Mouse (Mus musculus) adrenal gland, adult 2 months (tissue): ENCODE data around the gene Ifnar2. TPM values are rescaled to one million over a fixed set of nuclear protein-coding genes. Genes with fewer than 3 reads are reported as not detected.
"Not testable (repeated sequence)": the region's sequence is repeated elsewhere in the genome, so short reads cannot be mapped to it uniquely, and the experiment has no call there.

Experiments used
- DNase-seq: peaks from one replicate; pipeline ENCODE4 v3.0.0; 2021
- polyA plus RNA-seq: library from polyadenylated mRNA; depleted of rRNA; stranded (reverse); fragments of >200 nt; gene quantifications from 2 replicates; pipeline ENCODE4 v1.2.3, GENCODE M21; 2012
- total RNA-seq, 2 experiments: library from RNA; stranded (reverse); gene quantifications; 2 replicates each; pipeline ENCODE4 v1.2.3; 2021

Gene Ifnar2
- total and polyA plus RNA-seq, 3 experiments = 112 to 282 (median 134) TPM

- peak; percentile 40 for DNase-seq
Observed at GRCm38 (mm10) chr16:91427461-91427860, 54.9 kb downstream of the Ifnar2 start.

- peak; percentile 70 for DNase-seq
Observed at GRCm38 (mm10) chr16:91428259-91428865, 55.8 kb downstream of the Ifnar2 start.

GRCm38 (mm10) chr16:91432720-91433328 is 60.2 kb downstream of the Ifnar2 start:
- DNase-seq = no peak

GRCm38 (mm10) chr16:91433329-91433933 is 60.8 kb downstream of the Ifnar2 start:
- DNase-seq = no peak

- DNase-seq = no peak
Observed at GRCm38 (mm10) chr16:91434119-91434518, 61.5 kb downstream of the Ifnar2 start.

- DNase-seq = no peak
Observed at GRCm38 (mm10) chr16:91438081-91438480, 65.5 kb downstream of the Ifnar2 start.

GRCm38 (mm10) chr16:91438599-91438998 is 66.0 kb downstream of the Ifnar2 start:
- not testable (repeated sequence) for DNase-seq

GRCm38 (mm10) chr16:91441366-91441765 is 68.8 kb downstream of the Ifnar2 start:
- peak; percentile 78 for DNase-seq

- no peak for DNase-seq
Observed at GRCm38 (mm10) chr16:91441811-91442240, 69.2 kb downstream of the Ifnar2 start.

- DNase-seq = no peak
Observed at GRCm38 (mm10) chr16:91442446-91442845, 69.9 kb downstream of the Ifnar2 start.

- DNase-seq = no peak
Observed at GRCm38 (mm10) chr16:91443211-91443611, 70.6 kb downstream of the Ifnar2 start.

GRCm38 (mm10) chr16:91444847-91445246 is 72.3 kb downstream of the Ifnar2 start:
- no peak for DNase-seq

GRCm38 (mm10) chr16:91445566-91445965 is 73.0 kb downstream of the Ifnar2 start:
- no peak for DNase-seq

- DNase-seq = no peak
Observed at GRCm38 (mm10) chr16:91446778-91447511, 74.4 kb downstream of the Ifnar2 start.

GRCm38 (mm10) chr16:91447512-91447900 is 74.9 kb downstream of the Ifnar2 start:
- no peak for DNase-seq

GRCm38 (mm10) chr16:91448088-91448487 is 75.5 kb downstream of the Ifnar2 start:
- DNase-seq = no peak

GRCm38 (mm10) chr16:91448895-91449294 is 76.3 kb downstream of the Ifnar2 start:
- DNase-seq = no peak

- no peak for DNase-seq
Observed at GRCm38 (mm10) chr16:91450137-91451064, 77.8 kb downstream of the Ifnar2 start.

GRCm38 (mm10) chr16:91451949-91452348 is 79.4 kb downstream of the Ifnar2 start:
- no peak for DNase-seq

GRCm38 (mm10) chr16:91452363-91452896 is 79.8 kb downstream of the Ifnar2 start:
- DNase-seq = peak; percentile 82
